Mouse (Mus musculus) forebrain, embryonic 13.5 days (tissue): ENCODE measurements around the gene Rap1gap2. TPM values are rescaled to one million over a fixed set of nuclear protein-coding genes. Genes with fewer than 3 reads are reported as not detected.

Experiments
- ATAC-seq: fragments of 200-750 bp; cut with Nextera tagmentation; 2 replicates; pipeline ENCODE4 v1.8.0; 2017
- H3K27ac ChIP-seq: fragments of 300-500 bp; sonication (generic); 2 replicates; pipeline ENCODE4 v1.5.1; 2015; ENCODE audit warnings: inconsistent platforms, mild to moderate bottlenecking, moderate library complexity
- H3K27me3 ChIP-seq: fragments of 300-500 bp; sonication (generic); 2 replicates; pipeline ENCODE4 v1.6.1; 2015; ENCODE audit warnings: mild to moderate bottlenecking, inconsistent platforms
- H3K36me3 ChIP-seq: fragments of 300-500 bp; sonication (generic); 2 replicates; pipeline ENCODE4 v1.6.1; 2015; ENCODE audit warnings: mild to moderate bottlenecking, inconsistent platforms; ENCODE audit not compliant: poor library complexity, severe bottlenecking
- H3K4me1 ChIP-seq: fragments of 300-500 bp; sonication (generic); 2 replicates; pipeline ENCODE4 v1.6.1; 2015; ENCODE audit warnings: inconsistent platforms
- H3K4me2 ChIP-seq: fragments of 300-500 bp; sonication (generic); 2 replicates; pipeline ENCODE4 v1.6.1; 2015; ENCODE audit warnings: inconsistent platforms, mild to moderate bottlenecking, moderate library complexity
- H3K4me3 ChIP-seq: fragments of 300-500 bp; sonication (generic); 2 replicates; pipeline ENCODE4 v1.5.1; 2015; ENCODE audit warnings: mild to moderate bottlenecking, inconsistent platforms
- H3K9ac ChIP-seq: fragments of 300-500 bp; sonication (generic); 2 replicates; pipeline ENCODE4 v1.6.1; 2015; ENCODE audit warnings: mild to moderate bottlenecking, inconsistent platforms
- H3K9me3 ChIP-seq: fragments of 300-500 bp; sonication (generic); replicated peaks from 2 replicates; pipeline ENCODE4 v1.6.1; 2016; ENCODE audit warnings: inconsistent platforms
- WGBS: fragments of 180-500 bp; shearing (Covaris S2); methylation state at CpG from one replicate; pipeline ENCODE4 v1.1.7; 2015; 5-methylcytosine and 5-hydroxymethylcytosine counted together
- polyA plus RNA-seq: library from polyadenylated mRNA; unstranded; fragments of >200 nt; fragmentation: Nextera tagmentation; extraction: Ambion mirVana; gene quantifications from 2 replicates; pipeline ENCODE4 v1.2.1, GENCODE M21; 2015

Rap1gap2 gene
- polyA plus RNA-seq, 1 experiment from 2014 or later = 4.0 TPM

DNA sequence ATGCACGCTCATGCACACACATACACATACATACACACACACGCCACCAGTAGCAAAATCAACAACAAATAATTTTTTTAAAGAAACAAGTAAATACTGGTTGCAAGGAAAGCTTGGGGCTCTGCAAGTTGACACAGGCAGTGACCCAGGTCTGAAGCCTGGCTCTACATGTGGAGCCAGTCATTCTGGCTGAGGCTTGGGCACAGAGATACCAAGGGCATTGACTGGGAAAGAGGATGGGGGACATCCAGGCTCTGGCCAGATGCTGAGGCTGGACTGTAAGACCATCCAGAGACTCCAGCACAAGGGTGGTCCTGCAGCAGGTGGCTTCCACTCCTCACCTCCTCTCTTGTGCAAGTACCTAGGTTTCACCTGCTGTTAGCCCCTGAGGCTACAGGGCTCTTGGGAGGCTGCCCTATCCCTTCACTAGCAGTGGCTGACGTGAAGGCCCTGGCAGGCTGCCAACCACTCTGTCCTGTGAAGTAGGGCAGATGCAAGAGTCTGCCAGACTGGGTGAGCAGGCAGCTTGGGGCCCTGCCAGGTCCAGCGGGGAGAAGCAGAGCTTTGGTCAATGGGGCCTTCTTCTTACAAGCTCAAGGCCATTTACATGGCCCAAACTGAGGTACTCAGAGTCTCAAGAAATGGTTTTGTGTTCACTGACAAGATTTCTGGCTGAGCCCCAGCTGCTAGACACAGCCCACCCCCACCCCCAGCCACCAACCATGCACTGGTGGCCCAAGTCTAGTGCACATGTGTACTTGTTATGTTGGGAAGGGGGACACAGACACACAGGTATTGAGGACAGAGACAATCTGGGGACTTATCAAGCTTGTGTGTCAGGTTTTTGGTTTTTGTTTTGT lies 201.9 kb downstream of the Rap1gap2 start:
- 53% methylated on average over 4 of the region's 4 CpGs for WGBS
- H3K9ac ChIP-seq = no peak overlapping the region
- peak overlapping the region; percentile 87 for H3K27ac ChIP-seq
- H3K4me1 ChIP-seq = peaks cover 40% of the 10 kb centered on the region
- H3K4me2 ChIP-seq = 0 out of 2 replicates have a peak overlapping the region, but pooled peaks have one; percentile 7
- ATAC-seq = peak; percentile 90
- H3K4me3 ChIP-seq = no peak overlapping the region
- H3K36me3 ChIP-seq = no peaks in the 10 kb centered on the region
- H3K9me3 ChIP-seq = no peaks in the 10 kb centered on the region
- H3K27me3 ChIP-seq = no peaks in the 10 kb centered on the region

DNA sequence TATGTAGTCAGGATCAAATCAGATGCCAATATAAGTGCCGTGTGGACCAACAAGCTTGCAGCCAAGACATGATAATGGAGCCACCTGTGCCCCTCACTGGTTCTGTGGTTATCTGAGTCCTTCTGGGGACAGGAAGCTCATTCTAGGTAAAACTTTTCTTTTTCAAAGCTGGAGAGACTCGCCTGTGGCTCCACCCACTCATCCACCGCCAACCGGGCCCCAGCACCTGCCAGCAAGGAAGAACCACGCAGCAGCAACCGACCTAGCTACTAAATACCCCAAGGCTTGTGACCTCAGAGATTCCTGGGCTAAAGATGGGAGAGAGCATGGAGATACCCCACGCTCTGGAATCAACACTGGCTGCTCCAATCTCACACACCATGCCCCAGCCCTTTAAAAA lies 205.5 kb downstream of the Rap1gap2 start:
- no peaks in the 10 kb centered on the region for H3K27me3 ChIP-seq
- no peak overlapping the region for H3K27ac ChIP-seq
- no peak for ATAC-seq
- H3K9me3 ChIP-seq = no peaks in the 10 kb centered on the region
- H3K9ac ChIP-seq = no peak overlapping the region
- no peaks in the 10 kb centered on the region for H3K36me3 ChIP-seq
- 82% methylated on average over 7 of the region's 7 CpGs for whole genome bisulfite sequencing
- H3K4me3 ChIP-seq = no peak overlapping the region
- H3K4me1 ChIP-seq = peaks cover 23% of the 10 kb centered on the region
- H3K4me2 ChIP-seq = no peak overlapping the region

DNA sequence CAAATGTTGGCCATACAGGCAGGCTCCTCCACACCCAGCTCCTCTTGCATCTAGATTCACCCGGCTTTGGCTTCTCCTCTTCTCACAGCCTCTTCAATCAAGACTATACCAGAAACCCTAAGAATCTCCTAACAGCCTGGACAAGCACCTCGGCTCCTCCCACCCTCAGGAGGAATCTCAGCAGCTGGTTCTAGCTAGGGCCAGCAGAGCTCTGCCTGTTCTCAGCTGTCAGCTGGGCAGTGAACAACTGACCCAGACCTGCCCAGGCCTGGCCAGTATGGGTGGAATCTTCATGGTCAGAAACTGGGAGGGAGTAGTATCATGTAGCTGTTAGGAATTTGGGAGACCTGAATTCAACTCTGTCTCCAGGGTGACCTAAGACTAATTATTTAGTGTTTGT lies 206.5 kb downstream of the Rap1gap2 start:
- Histone ChIP-seq H3K27ac (no peak overlapping the region), H3K4me2 (no peak overlapping the region), H3K4me1 (peaks cover 13% of the 10 kb centered on the region), H3K4me3 (no peak overlapping the region), H3K36me3 (no peaks in the 10 kb centered on the region), H3K9ac (no peak overlapping the region), H3K9me3 (no peaks in the 10 kb centered on the region), H3K27me3 (no peaks in the 10 kb centered on the region)
- WGBS = 79% methylated on average over 2 of the region's 2 CpGs
- ATAC-seq = no peak

DNA sequence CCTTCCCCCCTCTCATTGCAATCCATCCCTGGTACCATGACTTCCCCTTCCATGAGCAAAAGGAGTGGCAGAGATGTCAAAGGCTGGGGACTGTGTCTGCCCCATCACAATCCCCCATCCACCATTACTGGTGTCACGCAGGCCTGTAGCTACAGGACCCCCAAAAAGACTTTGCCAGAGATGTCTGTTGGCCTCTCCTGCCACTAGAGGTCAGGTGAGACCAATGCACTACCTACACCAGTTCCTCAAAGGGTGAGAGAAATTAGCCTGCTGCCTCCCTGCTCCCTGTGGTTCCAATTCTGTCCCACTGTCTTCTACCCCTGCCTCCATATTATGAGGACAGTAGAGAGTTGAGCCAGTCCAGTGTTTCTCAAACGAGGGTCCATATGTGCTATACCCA lies 208.6 kb downstream of the Rap1gap2 start:
- Histone ChIP-seq H3K4me1 (no peaks in the 10 kb centered on the region), H3K4me3 (no peak overlapping the region), H3K9ac (no peak overlapping the region), H3K27me3 (no peaks in the 10 kb centered on the region), H3K9me3 (no peaks in the 10 kb centered on the region), H3K27ac (no peak overlapping the region), H3K36me3 (no peaks in the 10 kb centered on the region), H3K4me2 (no peak overlapping the region)
- ATAC-seq = no peak
- WGBS = 50% methylated on average over 2 of the region's 2 CpGs

DNA sequence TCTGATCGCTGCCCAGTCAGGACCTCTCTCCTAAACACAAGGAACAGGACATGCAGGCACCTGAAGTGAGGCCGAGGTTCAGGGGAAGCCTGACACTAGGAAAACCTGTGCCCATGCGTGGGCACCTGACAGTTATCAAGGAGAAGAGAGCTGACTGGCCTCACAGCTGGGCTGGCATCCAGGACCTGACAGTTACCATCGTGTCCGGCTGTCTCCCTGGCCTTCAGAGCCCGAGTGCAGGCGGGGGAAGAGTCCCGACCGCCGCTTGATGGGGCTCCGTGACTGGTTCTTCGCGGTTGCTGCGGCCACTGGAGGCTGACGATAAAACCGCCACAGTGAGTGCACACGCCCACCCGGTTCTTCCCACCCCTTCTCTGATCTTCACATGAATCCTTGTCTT lies 215.1 kb downstream of the Rap1gap2 start:
- Histone ChIP-seq H3K36me3 (no peaks in the 10 kb centered on the region), H3K27ac (no peak overlapping the region), H3K27me3 (no peaks in the 10 kb centered on the region), H3K4me3 (no peak overlapping the region), H3K4me2 (no peak overlapping the region), H3K9ac (no peak overlapping the region), H3K9me3 (no peaks in the 10 kb centered on the region), H3K4me1 (peaks cover 13% of the 10 kb centered on the region)
- 91% methylated on average over 18 of the region's 18 CpGs for WGBS
- no peak for ATAC-seq

DNA sequence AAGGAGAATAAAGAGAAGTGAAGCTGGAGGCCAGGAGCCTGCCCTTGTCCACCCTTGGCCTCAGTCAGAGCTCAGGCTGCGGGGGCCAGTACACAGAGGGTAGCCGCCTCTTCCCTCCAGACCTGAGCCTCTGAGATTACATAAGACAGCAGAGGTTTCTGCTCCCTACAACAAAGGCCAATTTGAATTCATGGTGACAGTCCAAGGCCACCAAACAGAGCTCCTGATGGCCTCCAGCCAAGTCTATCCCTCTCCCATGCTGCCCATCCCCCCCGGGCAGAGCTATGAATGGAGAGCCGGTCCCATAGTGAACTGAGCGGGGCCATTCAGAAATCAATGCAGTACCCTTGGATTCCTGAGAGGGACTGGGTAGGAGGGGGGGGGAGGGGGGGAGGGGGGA lies 217.2 kb downstream of the Rap1gap2 start:
- peaks cover 13% of the 10 kb centered on the region for H3K4me1 ChIP-seq
- H3K9me3 ChIP-seq = no peaks in the 10 kb centered on the region
- WGBS = 24% methylated on average over 5 of the region's 5 CpGs
- no peak overlapping the region for H3K27ac ChIP-seq
- no peak overlapping the region for H3K9ac ChIP-seq
- H3K36me3 ChIP-seq = no peaks in the 10 kb centered on the region
- ATAC-seq = peak; percentile 71
- no peaks in the 10 kb centered on the region for H3K27me3 ChIP-seq
- H3K4me3 ChIP-seq = no peak overlapping the region
- H3K4me2 ChIP-seq = no peak overlapping the region

DNA sequence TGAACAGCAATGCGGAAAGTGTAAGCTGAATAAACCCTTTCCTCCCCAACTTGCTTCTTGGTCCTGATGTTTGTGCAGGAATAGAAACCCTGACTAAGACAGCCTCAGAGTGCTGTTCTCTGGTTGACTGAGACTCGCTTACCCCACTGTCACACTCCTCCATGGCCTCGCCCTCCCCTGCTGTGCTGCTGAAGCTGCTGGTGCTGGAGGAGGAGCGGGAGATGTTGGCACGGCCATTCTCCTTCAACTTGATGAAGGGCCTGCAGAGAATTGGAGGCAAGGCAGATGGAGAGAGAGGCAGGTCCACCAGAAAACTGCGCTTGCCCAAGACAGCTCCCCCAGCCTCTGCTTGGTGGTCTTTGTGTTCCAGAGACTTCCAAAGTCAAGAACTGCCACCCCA lies 217.8 kb downstream of the Rap1gap2 start:
- no peaks in the 10 kb centered on the region for H3K36me3 ChIP-seq
- no peak overlapping the region for H3K27ac ChIP-seq
- H3K9me3 ChIP-seq = no peaks in the 10 kb centered on the region
- H3K9ac ChIP-seq = no peak overlapping the region
- H3K27me3 ChIP-seq = no peaks in the 10 kb centered on the region
- no peak for ATAC-seq
- 77% methylated on average over 6 of the region's 6 CpGs for WGBS
- no peak overlapping the region for H3K4me2 ChIP-seq
- peaks cover 13% of the 10 kb centered on the region for H3K4me1 ChIP-seq
- no peak overlapping the region for H3K4me3 ChIP-seq

DNA sequence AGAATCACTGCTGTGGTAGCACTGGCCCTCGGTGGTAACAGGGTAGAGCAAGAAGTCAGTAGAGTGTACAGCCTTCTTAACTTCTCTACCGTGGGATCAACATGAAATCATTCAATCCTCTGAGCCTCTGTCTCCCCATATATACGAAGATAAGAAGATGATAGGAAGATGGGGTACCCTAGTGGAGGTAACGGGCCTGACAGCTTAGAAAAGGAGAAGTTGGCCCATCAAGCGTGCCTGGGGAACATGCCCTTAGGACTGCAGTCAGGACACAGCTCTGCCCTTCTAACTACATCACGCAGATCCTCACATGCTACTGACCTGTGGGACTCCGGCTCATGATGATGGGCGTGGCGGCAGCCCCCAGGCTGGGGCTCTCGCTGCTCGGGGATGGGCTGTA lies 218.8 kb downstream of the Rap1gap2 start:
- 89% methylated on average over 11 of the region's 11 CpGs for WGBS
- H3K9ac ChIP-seq = no peak overlapping the region
- H3K4me1 ChIP-seq = peaks cover 13% of the 10 kb centered on the region
- ATAC-seq = no peak
- H3K27me3 ChIP-seq = no peaks in the 10 kb centered on the region
- no peak overlapping the region for H3K4me2 ChIP-seq
- no peak overlapping the region for H3K4me3 ChIP-seq
- no peaks in the 10 kb centered on the region for H3K36me3 ChIP-seq
- H3K27ac ChIP-seq = no peak overlapping the region
- H3K9me3 ChIP-seq = no peaks in the 10 kb centered on the region

DNA sequence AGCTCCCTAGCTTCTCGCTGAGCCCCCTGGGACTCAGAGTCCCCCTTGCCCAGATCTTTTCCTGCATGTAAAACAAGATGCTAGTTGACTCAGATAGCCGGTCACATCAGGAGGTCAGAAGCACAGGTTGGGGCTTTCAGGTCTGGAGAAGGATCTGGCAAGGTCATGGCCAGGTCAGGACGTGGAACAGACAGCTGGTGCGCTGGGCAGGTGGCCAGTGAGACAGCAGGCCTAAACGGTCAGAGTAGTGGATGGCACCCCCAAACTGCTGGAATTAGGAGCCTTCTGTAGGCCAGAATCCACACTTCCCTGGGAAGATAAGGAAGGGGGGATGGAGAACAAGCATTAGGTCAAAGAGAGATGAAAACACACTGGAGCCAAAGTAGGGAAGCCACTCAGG lies 223.5 kb downstream of the Rap1gap2 start:
- Histone ChIP-seq H3K4me2 (no peak overlapping the region), H3K9ac (no peak overlapping the region), H3K4me3 (no peak overlapping the region), H3K4me1 (no peaks in the 10 kb centered on the region), H3K27ac (no peak overlapping the region), H3K9me3 (no peaks in the 10 kb centered on the region), H3K27me3 (no peaks in the 10 kb centered on the region), H3K36me3 (no peaks in the 10 kb centered on the region)
- WGBS = 80% methylated on average over 5 of the region's 5 CpGs
- no peak for ATAC-seq

DNA sequence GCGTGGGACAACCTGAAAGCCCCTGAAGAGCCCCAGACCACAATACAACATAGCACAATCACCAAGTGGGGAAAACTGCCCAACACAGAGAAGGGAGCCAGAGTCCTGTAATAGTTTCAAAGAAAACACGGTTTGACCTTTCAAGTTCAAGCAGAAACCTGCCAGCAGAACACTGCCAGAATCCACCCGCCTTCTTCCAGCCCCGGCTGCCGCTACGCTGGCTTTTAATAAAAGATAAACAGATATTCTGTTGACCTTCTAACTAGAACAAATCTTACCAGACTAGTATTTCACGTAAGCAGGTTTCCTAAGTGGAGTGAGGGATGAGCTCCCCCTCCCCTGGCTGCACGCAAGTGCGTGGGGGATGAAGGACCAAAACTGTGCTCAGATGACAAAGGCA lies 225.0 kb downstream of the Rap1gap2 start:
- Histone ChIP-seq H3K27ac (no peak overlapping the region), H3K4me2 (no peak overlapping the region), H3K4me1 (no peaks in the 10 kb centered on the region), H3K9ac (no peak overlapping the region), H3K36me3 (no peaks in the 10 kb centered on the region), H3K4me3 (no peak overlapping the region), H3K9me3 (no peaks in the 10 kb centered on the region), H3K27me3 (no peaks in the 10 kb centered on the region)
- ATAC-seq = no peak
- WGBS = 83% methylated on average over 9 of the region's 9 CpGs

DNA sequence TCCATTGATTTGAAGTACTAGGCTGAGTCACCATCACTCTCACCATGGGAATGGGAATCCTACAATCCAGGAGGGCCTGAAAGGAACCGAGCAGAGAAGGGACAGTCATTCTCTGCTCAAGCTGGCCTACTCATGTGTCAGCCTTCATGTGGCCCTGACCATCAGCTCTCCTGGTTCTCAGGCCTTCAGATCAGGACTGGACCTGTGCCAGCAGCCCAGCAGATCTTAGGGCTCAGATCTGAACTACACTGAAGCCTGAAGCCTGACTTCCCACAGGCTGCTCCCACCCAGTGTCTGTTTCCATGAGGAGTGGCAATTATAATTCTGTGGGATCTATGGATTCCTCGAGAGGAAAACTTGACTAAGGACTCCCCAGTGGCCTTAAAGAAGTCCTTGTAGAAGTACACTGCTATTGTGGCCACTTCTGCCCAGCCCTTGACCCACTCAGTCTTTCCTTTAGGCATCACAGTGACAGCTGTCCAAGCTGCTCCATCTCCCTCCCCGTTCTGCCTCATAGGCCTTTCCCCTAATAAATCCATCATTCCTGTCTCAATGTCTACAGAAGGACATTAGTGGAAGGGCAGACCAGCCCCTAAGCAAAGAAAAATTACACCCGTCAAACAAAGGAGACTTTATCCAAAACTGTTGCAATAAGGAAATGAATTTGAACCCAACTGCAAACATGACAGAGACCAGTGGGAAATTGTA lies 231.4 kb downstream of the Rap1gap2 start:
- H3K4me2 ChIP-seq = no peak overlapping the region
- 74% methylated on average over 4 of the region's 4 CpGs for WGBS
- no peaks in the 10 kb centered on the region for H3K36me3 ChIP-seq
- no peak for ATAC-seq
- H3K27me3 ChIP-seq = no peaks in the 10 kb centered on the region
- H3K4me1 ChIP-seq = no peaks in the 10 kb centered on the region
- H3K9ac ChIP-seq = no peak overlapping the region
- H3K27ac ChIP-seq = no peak overlapping the region
- H3K9me3 ChIP-seq = no peaks in the 10 kb centered on the region
- no peak overlapping the region for H3K4me3 ChIP-seq

DNA sequence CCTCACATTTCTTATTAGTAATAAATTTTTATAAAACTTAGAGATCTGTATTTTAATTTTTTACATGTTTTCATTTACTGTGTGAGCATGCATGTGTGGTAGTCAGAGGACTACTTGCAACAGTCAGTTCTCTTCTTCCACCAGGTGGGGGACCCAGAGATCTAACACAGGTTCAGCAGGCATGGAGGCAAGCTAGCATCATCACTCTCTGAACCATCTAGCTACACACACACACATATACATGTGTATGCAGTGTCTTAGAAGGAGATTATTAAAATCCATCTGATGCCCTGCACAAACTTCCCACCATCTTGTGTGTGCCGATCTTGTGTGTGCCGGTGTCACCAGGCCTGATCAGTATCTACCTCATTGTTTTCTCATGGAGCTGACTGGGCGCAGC lies 233.9 kb downstream of the Rap1gap2 start:
- Histone ChIP-seq H3K9ac (no peak overlapping the region), H3K4me1 (no peaks in the 10 kb centered on the region), H3K27me3 (no peaks in the 10 kb centered on the region), H3K4me2 (no peak overlapping the region), H3K27ac (no peak overlapping the region), H3K9me3 (no peaks in the 10 kb centered on the region), H3K36me3 (no peaks in the 10 kb centered on the region), H3K4me3 (no peak overlapping the region)
- WGBS = 77% methylated on average over 3 of the region's 3 CpGs
- peak; percentile 86 for ATAC-seq
